Mouse (Mus musculus) neural tube, embryonic 12.5 days (tissue): Measurements from ENCODE around the gene Xcl1. TPM values are rescaled to one million over a fixed set of nuclear protein-coding genes. Genes with fewer than 3 reads are reported as not detected.
"Not testable (repeated sequence)": the region's sequence is repeated elsewhere in the genome, so short reads cannot be mapped to it uniquely, and the experiment has no call there.

Source experiments
- ATAC-seq: fragments of 200-750 bp; cut with Nextera tagmentation; 2 replicates; pipeline ENCODE4 v1.8.0; 2017; ENCODE audit warnings: low read depth, mild to moderate bottlenecking, moderate TSS enrichment, moderate library complexity; ENCODE audit not compliant: low FRiP score
- H3K27ac ChIP-seq: fragments of 300-500 bp; sonication (generic); 2 replicates; pipeline ENCODE4 v1.5.1; 2016
- H3K27me3 ChIP-seq: fragments of 300-500 bp; sonication (generic); replicated peaks from 2 replicates; pipeline ENCODE4 v1.6.1; 2016; ENCODE audit warnings: mild to moderate bottlenecking
- H3K36me3 ChIP-seq: fragments of 300-500 bp; sonication (generic); 2 replicates; pipeline ENCODE4 v1.6.1; 2016; ENCODE audit warnings: mild to moderate bottlenecking
- H3K4me1 ChIP-seq: fragments of 300-500 bp; sonication (generic); 2 replicates; pipeline ENCODE4 v1.6.1; 2016
- H3K4me2 ChIP-seq: fragments of 300-500 bp; sonication (generic); replicated peaks from 2 replicates; pipeline ENCODE4 v1.6.1; 2016; ENCODE audit warnings: mild to moderate bottlenecking
- H3K4me3 ChIP-seq: fragments of 300-500 bp; sonication (generic); 2 replicates; pipeline ENCODE4 v1.5.1; 2016
- H3K9ac ChIP-seq: fragments of 300-500 bp; sonication (generic); 2 replicates; pipeline ENCODE4 v1.6.1; 2016; ENCODE audit warnings: mild to moderate bottlenecking
- H3K9me3 ChIP-seq: fragments of 300-500 bp; sonication (generic); 2 replicates; pipeline ENCODE4 v1.6.1; 2016; ENCODE audit warnings: mild to moderate bottlenecking
- WGBS: fragments of 180-500 bp; shearing (Covaris S2); methylation state at CpG from one replicate; pipeline ENCODE4 v1.1.7; 2016; 5-methylcytosine and 5-hydroxymethylcytosine counted together
- polyA plus RNA-seq: library from polyadenylated mRNA; unstranded; fragments of >200 nt; fragmentation: Nextera tagmentation; extraction: Ambion mirVana; gene quantifications from 2 replicates; pipeline ENCODE4 v1.2.1, GENCODE M21; 2016

Gene Xcl1
- polyA plus RNA-seq = not detected in 2 replicates

- H3K9me3 ChIP-seq = no peaks in the 10 kb centered on the region
- H3K27ac ChIP-seq = no peak within 1 kb of the TSS
- no peaks in the 10 kb centered on the region for H3K4me1 ChIP-seq
- H3K36me3 ChIP-seq = no peaks in the 10 kb centered on the region
- 70% methylated on average over 9 of the region's 9 CpGs for WGBS
- H3K27me3 ChIP-seq = no peaks in the 10 kb centered on the region
- no peak within 1 kb of the TSS for H3K9ac ChIP-seq
- ATAC-seq = no peak
- no peak within 1 kb of the TSS for H3K4me2 ChIP-seq
- no peak within 1 kb of the TSS for H3K4me3 ChIP-seq
Observed at GRCm38 (mm10) chr1:164935477-164936044, at the start of gene Xcl1. Gene Xcl1 (minus strand): TSS chr1:164935527.

- H3K9me3 ChIP-seq, H3K4me1 ChIP-seq, H3K4me2 ChIP-seq, H3K27me3 ChIP-seq, H3K9ac ChIP-seq, H3K4me3 ChIP-seq, H3K36me3 ChIP-seq, ATAC-seq, H3K27ac ChIP-seq: not testable (repeated sequence)
- WGBS = 92% methylated on average over 10 of the region's 10 CpGs
Observed at GRCm38 (mm10) chr1:164984681-164985080, 49.4 kb upstream of the Xcl1 start.

GRCm38 (mm10) chr1:164977351-164977750, 42.0 kb upstream of the Xcl1 start:
- no peak for ATAC-seq
- H3K4me1 ChIP-seq = no peaks in the 10 kb centered on the region
- no peak overlapping the region for H3K4me3 ChIP-seq
- no peaks in the 10 kb centered on the region for H3K27me3 ChIP-seq
- H3K4me2 ChIP-seq = no peak overlapping the region
- H3K9ac ChIP-seq = no peak overlapping the region
- no peaks in the 10 kb centered on the region for H3K9me3 ChIP-seq
- no peaks in the 10 kb centered on the region for H3K36me3 ChIP-seq
- no peak overlapping the region for H3K27ac ChIP-seq

- Histone ChIP-seq H3K4me1 (no peaks in the 10 kb centered on the region), H3K27me3 (no peaks in the 10 kb centered on the region), H3K4me2 (no peak overlapping the region), H3K27ac (no peak overlapping the region), H3K9ac (no peak overlapping the region), H3K4me3 (no peak overlapping the region), H3K36me3 (no peaks in the 10 kb centered on the region), H3K9me3 (no peaks in the 10 kb centered on the region)
- WGBS = 82% methylated on average over 7 of the region's 7 CpGs
- ATAC-seq = no peak
Observed at GRCm38 (mm10) chr1:164975729-164976128, 40.4 kb upstream of the Xcl1 start.

- Histone ChIP-seq H3K4me1 (no peaks in the 10 kb centered on the region), H3K9ac (no peak overlapping the region), H3K9me3 (no peaks in the 10 kb centered on the region), H3K36me3 (no peaks in the 10 kb centered on the region), H3K4me3 (no peak overlapping the region), H3K4me2 (no peak overlapping the region), H3K27me3 (no peaks in the 10 kb centered on the region), H3K27ac (no peak overlapping the region)
- WGBS = 82% methylated on average over 3 of the region's 3 CpGs
- ATAC-seq = no peak
Observed at GRCm38 (mm10) chr1:164975276-164975675, 39.9 kb upstream of the Xcl1 start.

DNA sequence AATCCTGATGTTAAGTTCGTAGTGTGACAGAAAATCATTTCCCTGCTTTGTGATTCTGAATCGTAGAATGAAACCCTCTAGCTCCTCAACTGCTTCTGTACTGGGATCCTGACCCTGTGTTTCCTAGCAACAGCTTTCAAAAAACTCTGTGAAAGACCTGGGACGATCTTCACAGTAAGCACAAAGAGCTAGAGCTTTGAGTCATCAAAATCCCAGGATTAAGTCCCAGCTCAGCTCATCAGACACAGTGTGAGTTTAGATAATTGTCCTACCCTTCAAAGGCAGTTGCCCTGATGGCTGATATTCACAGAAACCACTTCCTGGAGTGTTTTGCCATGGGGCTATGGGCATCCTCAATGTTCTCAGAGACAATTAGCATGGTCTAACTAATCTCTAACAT, 38.5 kb upstream of the Xcl1 start:
- Histone ChIP-seq H3K4me1 (no peaks in the 10 kb centered on the region), H3K4me2 (no peak overlapping the region), H3K4me3 (no peak overlapping the region), H3K9me3 (no peaks in the 10 kb centered on the region), H3K36me3 (no peaks in the 10 kb centered on the region), H3K27me3 (no peaks in the 10 kb centered on the region), H3K9ac (no peak overlapping the region), H3K27ac (no peak overlapping the region)
- 34% methylated on average over 3 of the region's 3 CpGs for WGBS
- ATAC-seq = no peak

GRCm38 (mm10) chr1:164973341-164973740, 38.0 kb upstream of the Xcl1 start:
- Histone ChIP-seq H3K27ac (no peak overlapping the region), H3K9me3 (no peaks in the 10 kb centered on the region), H3K4me1 (no peaks in the 10 kb centered on the region), H3K4me3 (no peak overlapping the region), H3K4me2 (no peak overlapping the region), H3K9ac (no peak overlapping the region), H3K27me3 (no peaks in the 10 kb centered on the region), H3K36me3 (no peaks in the 10 kb centered on the region)
- no peak for ATAC-seq
- WGBS = 96% methylated on average over 1 of the region's 1 CpGs

- Histone ChIP-seq H3K27me3 (no peaks in the 10 kb centered on the region), H3K27ac (no peak overlapping the region), H3K4me3 (no peak overlapping the region), H3K4me1 (no peaks in the 10 kb centered on the region), H3K9ac (no peak overlapping the region), H3K4me2 (no peak overlapping the region), H3K36me3 (no peaks in the 10 kb centered on the region), H3K9me3 (no peaks in the 10 kb centered on the region)
- 91% methylated on average over 5 of the region's 5 CpGs for WGBS
- no peak for ATAC-seq
Observed at GRCm38 (mm10) chr1:164972744-164973143, 37.4 kb upstream of the Xcl1 start.

DNA sequence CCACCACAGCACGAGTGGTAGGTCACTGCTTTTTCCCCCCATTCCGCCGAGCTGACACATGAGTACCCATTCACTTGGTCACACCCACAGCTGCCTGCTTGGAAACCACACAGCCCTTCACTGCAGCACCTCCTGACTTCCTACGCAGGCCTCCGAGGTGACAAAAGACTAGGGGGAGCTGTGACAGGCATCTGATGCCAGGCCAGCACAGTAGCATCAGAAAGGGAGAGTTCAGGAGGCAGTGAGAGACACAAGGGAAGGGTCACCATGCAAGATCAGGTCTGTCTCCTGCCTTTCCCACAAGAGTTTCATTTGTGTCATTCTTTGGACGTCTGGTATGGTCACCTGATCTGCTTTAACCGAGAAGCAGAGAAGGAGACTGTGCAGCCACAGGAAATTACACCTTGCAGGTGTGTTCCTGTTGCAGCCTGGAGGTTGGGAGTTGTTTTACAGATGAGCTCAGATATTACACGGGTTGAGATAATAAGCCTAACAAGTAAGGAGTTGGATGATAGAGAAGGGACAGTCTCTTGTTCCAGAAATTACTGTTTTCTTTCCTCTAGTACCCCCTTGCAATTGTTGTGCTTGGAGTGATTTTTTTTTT, 30.9 kb upstream of the Xcl1 start:
- WGBS = 56% methylated on average over 8 of the region's 8 CpGs
- Histone ChIP-seq H3K4me2 (no peak overlapping the region), H3K27ac (no peak overlapping the region), H3K27me3 (no peaks in the 10 kb centered on the region), H3K4me3 (no peak overlapping the region), H3K9me3 (no peaks in the 10 kb centered on the region), H3K4me1 (no peaks in the 10 kb centered on the region), H3K36me3 (no peaks in the 10 kb centered on the region), H3K9ac (no peak overlapping the region)
- no peak for ATAC-seq

- Histone ChIP-seq H3K4me1 (no peaks in the 10 kb centered on the region), H3K27me3 (no peaks in the 10 kb centered on the region), H3K36me3 (no peaks in the 10 kb centered on the region), H3K27ac (no peak overlapping the region), H3K9me3 (no peaks in the 10 kb centered on the region), H3K4me3 (no peak overlapping the region), H3K4me2 (no peak overlapping the region), H3K9ac (no peak overlapping the region)
- ATAC-seq = no peak
- WGBS = 37% methylated on average over 2 of the region's 2 CpGs
Observed at GRCm38 (mm10) chr1:164960610-164961009, 25.3 kb upstream of the Xcl1 start.

- no peaks in the 10 kb centered on the region for H3K27me3 ChIP-seq
- H3K9me3 ChIP-seq = no peaks in the 10 kb centered on the region
- no peak overlapping the region for H3K4me3 ChIP-seq
- no peak overlapping the region for H3K4me2 ChIP-seq
- H3K4me1 ChIP-seq = no peaks in the 10 kb centered on the region
- no peaks in the 10 kb centered on the region for H3K36me3 ChIP-seq
- no peak for ATAC-seq
- 38% methylated on average over 11 of the region's 11 CpGs for WGBS
- H3K27ac ChIP-seq = no peak overlapping the region
- H3K9ac ChIP-seq = no peak overlapping the region
Observed at GRCm38 (mm10) chr1:164959787-164960385, 24.6 kb upstream of the Xcl1 start.

- H3K4me2 ChIP-seq = no peak overlapping the region
- WGBS = 92% methylated on average over 3 of the region's 3 CpGs
- no peaks in the 10 kb centered on the region for H3K9me3 ChIP-seq
- ATAC-seq = no peak
- no peak overlapping the region for H3K4me3 ChIP-seq
- no peaks in the 10 kb centered on the region for H3K4me1 ChIP-seq
- no peak overlapping the region for H3K9ac ChIP-seq
- no peaks in the 10 kb centered on the region for H3K27me3 ChIP-seq
- H3K27ac ChIP-seq = no peak overlapping the region
- no peaks in the 10 kb centered on the region for H3K36me3 ChIP-seq
Observed at GRCm38 (mm10) chr1:164959160-164959559, 23.8 kb upstream of the Xcl1 start.

- H3K4me1 ChIP-seq = no peaks in the 10 kb centered on the region
- no peak overlapping the region for H3K4me2 ChIP-seq
- no peaks in the 10 kb centered on the region for H3K27me3 ChIP-seq
- H3K36me3 ChIP-seq = no peaks in the 10 kb centered on the region
- H3K27ac ChIP-seq = no peak overlapping the region
- H3K4me3 ChIP-seq = no peak overlapping the region
- ATAC-seq = no peak
- no peaks in the 10 kb centered on the region for H3K9me3 ChIP-seq
- H3K9ac ChIP-seq = no peak overlapping the region
- 93% methylated on average over 3 of the region's 3 CpGs for WGBS
Observed at GRCm38 (mm10) chr1:164957974-164958373, 22.6 kb upstream of the Xcl1 start.
